Mouse (Mus musculus): Measurements from ENCODE around the gene Pcbp3. TPM values are rescaled to one million over a fixed set of nuclear protein-coding genes. Genes with fewer than 3 reads are reported as not detected.

The Pcbp3 gene
- polyA plus RNA-seq, 1 experiment from 2014 or later, result 67.9 TPM

DNA sequence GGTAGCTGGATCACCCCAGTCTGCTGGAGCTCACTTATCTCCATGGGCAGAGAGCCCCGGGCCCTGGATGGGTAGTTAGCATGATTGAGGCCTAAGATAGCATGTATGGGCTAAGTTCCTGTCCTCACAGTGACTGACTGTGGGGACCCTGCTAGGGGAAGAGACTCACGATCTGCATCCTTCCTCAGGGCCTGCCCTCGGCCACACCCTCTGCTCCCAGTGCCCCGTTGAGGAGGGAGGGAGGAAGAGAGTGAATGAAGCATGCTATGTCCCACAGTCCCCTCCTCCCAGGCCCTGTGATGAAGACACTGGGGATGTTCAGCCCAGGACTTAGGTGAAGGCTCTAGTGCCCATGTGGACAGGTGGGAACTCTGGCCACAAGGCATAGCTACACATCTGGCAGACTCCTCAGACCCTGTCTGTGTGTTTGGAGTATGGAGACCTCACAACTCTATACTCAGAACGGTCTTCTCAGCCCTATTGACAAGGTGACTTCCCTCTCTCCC, 237.4 kb downstream of the Pcbp3 start:
- Histone ChIP-seq H3K4me3 (no peak overlapping the region), H3K27ac (replicated peaks) (no peak overlapping the region), H3K4me2 (replicated peaks) (no peak overlapping the region), H3K27me3 (no peaks in the 10 kb centered on the region), H3K9ac (replicated peaks) (no peak overlapping the region), H3K4me1 (no peaks in the 10 kb centered on the region), H3K36me3 (no peaks in the 10 kb centered on the region), H3K9me3 (no peaks in the 10 kb centered on the region)
- 61% methylated on average over 5 of the region's 5 CpGs for WGBS
- ATAC-seq (ENCODE audit: low FRiP score, low read depth), result no peak

DNA sequence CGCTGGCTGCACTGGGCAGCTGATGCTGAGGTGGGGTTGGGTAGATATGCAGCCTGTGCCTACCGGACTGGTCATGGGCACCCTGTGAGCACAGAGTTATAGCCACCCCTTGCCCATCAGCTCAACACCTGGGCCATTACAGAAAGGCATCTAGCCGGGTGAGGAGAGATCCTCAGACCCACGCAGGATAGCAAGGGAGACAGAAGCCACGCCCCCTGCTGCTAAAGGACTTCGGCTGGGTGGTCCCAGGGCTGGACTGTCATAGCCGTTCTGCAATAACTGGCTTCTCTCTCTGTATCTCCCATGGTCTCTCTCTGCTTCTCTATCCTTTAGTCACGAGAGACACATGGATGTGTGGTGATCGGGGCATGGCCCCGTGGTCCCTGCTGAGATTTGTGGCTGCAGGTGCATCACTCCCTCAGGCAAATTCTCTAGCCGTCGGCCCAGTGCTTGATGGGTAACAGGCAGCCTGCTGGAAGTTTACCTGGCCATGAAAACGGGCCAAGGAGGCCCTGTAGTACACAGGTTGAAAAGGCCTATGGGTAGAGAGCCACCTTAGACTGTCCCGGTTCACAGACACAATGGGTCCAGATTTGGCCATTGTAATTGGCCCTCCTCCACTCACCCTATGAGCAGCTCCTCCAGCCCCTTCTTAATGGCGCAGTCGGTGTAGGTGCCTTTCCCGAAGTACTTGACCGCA, 238.8 kb downstream of the Pcbp3 start:
- no peak for ATAC-seq (ENCODE audit: low FRiP score, low read depth)
- Histone ChIP-seq H3K27ac (replicated peaks) (no peak overlapping the region), H3K4me1 (no peaks in the 10 kb centered on the region), H3K4me3 (no peak overlapping the region), H3K9ac (replicated peaks) (no peak overlapping the region), H3K36me3 (no peaks in the 10 kb centered on the region), H3K4me2 (replicated peaks) (no peak overlapping the region), H3K27me3 (no peaks in the 10 kb centered on the region), H3K9me3 (no peaks in the 10 kb centered on the region)
- WGBS, result 86% methylated on average over 18 of the region's 18 CpGs

DNA sequence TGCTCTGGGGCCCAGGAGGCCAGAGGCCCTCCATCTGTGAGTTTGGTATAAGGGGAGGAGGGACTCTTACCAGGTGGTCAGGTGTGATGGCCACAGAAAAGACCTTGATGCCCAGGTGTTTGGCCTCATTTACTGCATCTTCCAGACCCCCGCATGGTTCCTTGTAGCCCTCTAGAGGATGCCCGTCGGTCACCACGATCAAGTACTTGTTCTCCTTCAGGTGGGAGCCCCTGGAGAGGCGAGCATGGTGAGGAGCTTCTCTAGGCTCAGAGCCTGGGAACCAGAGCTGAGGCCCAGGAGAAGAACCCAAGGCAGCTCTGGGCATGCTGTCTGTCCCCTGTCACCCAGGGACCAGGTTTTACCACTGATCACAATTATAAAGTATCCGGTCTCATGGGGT, 239.9 kb downstream of the Pcbp3 start:
- Histone ChIP-seq H3K27ac (replicated peaks) (no peak overlapping the region), H3K36me3 (no peaks in the 10 kb centered on the region), H3K4me3 (no peak overlapping the region), H3K4me2 (replicated peaks) (no peak overlapping the region), H3K27me3 (no peaks in the 10 kb centered on the region), H3K4me1 (no peaks in the 10 kb centered on the region), H3K9me3 (no peaks in the 10 kb centered on the region), H3K9ac (replicated peaks) (no peak overlapping the region)
- 94% methylated on average over 6 of the region's 6 CpGs for WGBS
- no peak for ATAC-seq (ENCODE audit: low FRiP score, low read depth)

DNA sequence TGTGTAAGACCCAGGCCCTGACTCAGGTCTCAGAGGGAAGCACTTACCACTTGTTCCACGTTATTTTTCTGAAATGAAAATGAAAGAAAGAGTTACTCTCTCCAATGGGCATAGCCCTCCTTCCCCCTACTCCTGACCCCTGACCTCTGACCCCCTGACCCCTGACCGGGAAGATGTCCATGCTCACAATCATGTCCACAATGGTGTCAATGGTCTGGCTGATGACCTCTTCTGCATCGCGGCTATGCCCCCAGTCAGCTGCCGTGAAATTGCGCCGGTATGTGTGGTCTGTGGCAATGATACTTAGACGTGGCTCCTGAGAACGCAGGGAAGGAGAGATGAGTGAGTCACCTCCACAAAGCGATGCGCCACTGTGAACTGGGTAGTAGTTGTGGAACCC, 240.5 kb downstream of the Pcbp3 start:
- H3K4me1 ChIP-seq, result no peaks in the 10 kb centered on the region
- H3K27ac ChIP-seq (replicated peaks), result no peak overlapping the region
- H3K9ac ChIP-seq (replicated peaks), result no peak overlapping the region
- ATAC-seq (ENCODE audit: low FRiP score, low read depth), result no peak
- H3K4me2 ChIP-seq (replicated peaks), result no peak overlapping the region
- no peaks in the 10 kb centered on the region for H3K27me3 ChIP-seq
- 81% methylated on average over 11 of the region's 11 CpGs for WGBS
- no peak overlapping the region for H3K4me3 ChIP-seq
- H3K9me3 ChIP-seq, result no peaks in the 10 kb centered on the region
- H3K36me3 ChIP-seq, result no peaks in the 10 kb centered on the region

DNA sequence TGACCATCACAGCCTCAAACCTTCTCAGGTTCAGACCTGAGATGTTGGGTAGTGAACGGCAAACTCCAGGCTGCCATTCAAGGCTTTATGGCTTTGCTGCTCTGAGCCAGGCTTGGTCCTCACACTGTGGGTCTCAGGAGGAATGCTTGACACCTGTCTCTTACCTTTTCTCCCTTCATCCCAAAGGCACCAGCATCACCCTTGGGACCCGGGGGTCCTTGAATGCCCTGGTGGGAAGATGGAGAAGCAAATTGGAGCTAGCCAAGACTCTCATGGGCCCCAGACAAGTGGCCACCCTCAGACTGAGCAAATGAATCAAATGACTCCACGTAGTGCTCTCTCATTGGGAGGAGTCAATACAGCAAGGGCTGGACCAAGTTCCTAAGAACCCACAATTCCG, 244.1 kb downstream of the Pcbp3 start:
- 90% methylated on average over 4 of the region's 4 CpGs for WGBS
- Histone ChIP-seq H3K4me3 (no peak overlapping the region), H3K9ac (replicated peaks) (no peak overlapping the region), H3K9me3 (no peaks in the 10 kb centered on the region), H3K36me3 (no peaks in the 10 kb centered on the region), H3K27me3 (no peaks in the 10 kb centered on the region), H3K27ac (replicated peaks) (no peak overlapping the region), H3K4me2 (replicated peaks) (no peak overlapping the region), H3K4me1 (no peaks in the 10 kb centered on the region)
- ATAC-seq (ENCODE audit: low FRiP score, low read depth), result no peak

DNA sequence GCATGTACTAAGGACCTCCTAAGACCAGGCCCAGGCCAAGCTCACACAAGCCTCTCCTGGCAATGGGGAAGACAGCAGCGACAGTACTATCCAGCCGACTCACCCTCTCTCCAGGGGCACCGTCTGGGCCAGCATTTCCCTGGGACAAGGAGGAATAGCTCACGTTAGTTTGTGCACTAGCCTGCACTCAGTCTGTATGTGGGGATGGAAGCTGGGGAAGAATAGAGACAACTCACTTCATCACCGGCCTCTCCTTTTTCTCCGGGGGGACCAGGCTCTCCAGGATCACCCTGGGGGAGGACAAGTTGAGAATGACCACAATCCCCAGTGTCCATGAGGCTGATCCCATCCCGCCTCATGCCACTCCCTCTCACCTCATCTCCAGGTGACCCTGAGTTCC, 244.7 kb downstream of the Pcbp3 start:
- Histone ChIP-seq H3K4me1 (no peaks in the 10 kb centered on the region), H3K4me2 (replicated peaks) (no peak overlapping the region), H3K9ac (replicated peaks) (no peak overlapping the region), H3K4me3 (no peak overlapping the region), H3K36me3 (no peaks in the 10 kb centered on the region), H3K27me3 (no peaks in the 10 kb centered on the region), H3K9me3 (no peaks in the 10 kb centered on the region), H3K27ac (replicated peaks) (no peak overlapping the region)
- no peak for ATAC-seq (ENCODE audit: low FRiP score, low read depth)
- WGBS, result 95% methylated on average over 7 of the region's 7 CpGs

DNA sequence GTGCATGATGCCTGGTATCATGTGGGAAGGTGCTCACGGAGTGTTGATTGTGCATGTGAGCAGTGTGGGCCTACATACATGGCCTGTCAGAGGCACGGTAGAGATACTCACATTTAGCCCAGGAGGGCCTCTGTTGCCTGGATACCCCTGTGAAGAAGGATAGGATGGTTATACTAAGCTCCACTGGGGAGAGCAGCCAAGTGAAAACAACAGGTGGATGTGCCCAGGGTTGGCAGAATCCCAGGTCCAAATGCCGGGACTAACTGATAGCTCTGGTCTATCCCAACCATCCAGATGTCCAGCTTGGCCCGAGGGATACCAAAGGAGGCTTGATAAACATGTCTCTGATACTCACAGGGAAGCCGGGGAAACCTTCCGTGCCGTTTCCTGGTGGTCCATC, 247.4 kb downstream of the Pcbp3 start:
- no peak for ATAC-seq (ENCODE audit: low FRiP score, low read depth)
- H3K9ac ChIP-seq (replicated peaks), result no peak overlapping the region
- WGBS, result 86% methylated on average over 7 of the region's 7 CpGs
- H3K27ac ChIP-seq (replicated peaks), result no peak overlapping the region
- no peak overlapping the region for H3K4me2 ChIP-seq (replicated peaks)
- H3K36me3 ChIP-seq, result no peaks in the 10 kb centered on the region
- H3K27me3 ChIP-seq, result no peaks in the 10 kb centered on the region
- H3K9me3 ChIP-seq, result no peaks in the 10 kb centered on the region
- H3K4me1 ChIP-seq, result no peaks in the 10 kb centered on the region
- H3K4me3 ChIP-seq, result no peak overlapping the region

DNA sequence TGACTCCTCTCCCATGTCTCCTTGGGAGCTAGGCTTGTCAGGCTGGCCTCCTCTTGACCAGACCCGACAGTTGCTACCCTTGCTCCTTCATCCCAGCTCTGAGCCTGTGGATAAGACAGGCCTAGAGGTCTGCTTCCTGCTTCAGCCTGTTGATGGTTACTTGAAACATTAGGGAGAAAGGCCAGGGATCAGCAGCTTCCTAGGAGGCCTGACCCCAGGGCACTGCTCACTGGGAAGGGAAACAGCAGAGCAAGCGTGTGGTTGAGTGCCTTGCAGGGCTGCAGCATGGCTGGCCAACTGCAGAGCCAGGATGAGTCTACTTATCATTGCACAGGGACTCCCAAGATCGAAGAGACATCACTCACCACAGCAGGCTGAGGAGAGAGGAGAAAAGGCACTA, 249.2 kb downstream of the Pcbp3 start:
- no peaks in the 10 kb centered on the region for H3K4me1 ChIP-seq
- H3K4me2 ChIP-seq (replicated peaks), result no peak overlapping the region
- no peak overlapping the region for H3K27ac ChIP-seq (replicated peaks)
- no peaks in the 10 kb centered on the region for H3K36me3 ChIP-seq
- no peak overlapping the region for H3K4me3 ChIP-seq
- no peaks in the 10 kb centered on the region for H3K9me3 ChIP-seq
- no peak overlapping the region for H3K9ac ChIP-seq (replicated peaks)
- ATAC-seq (ENCODE audit: low FRiP score, low read depth), result no peak
- 85% methylated on average over 3 of the region's 3 CpGs for WGBS
- no peaks in the 10 kb centered on the region for H3K27me3 ChIP-seq

Other genes with a start within 250 kb of the Pcbp3 start
- 25.8 and 33.3 TPM in 2 replicates for gene Col6a1, start 235.7 kb downstream of the Pcbp3 start, polyA plus RNA-seq (2016; fragmentation: Nextera tagmentation; extraction: Ambion mirVana)
- 32.7 and 33.6 TPM in 2 replicates for gene Slc19a1, start 70.4 kb upstream of the Pcbp3 start, polyA plus RNA-seq (2016; fragmentation: Nextera tagmentation; extraction: Ambion mirVana)
- 89.2 and 90.0 TPM in 2 replicates for gene Col18a1, start 204.7 kb upstream of the Pcbp3 start, polyA plus RNA-seq (2016; fragmentation: Nextera tagmentation; extraction: Ambion mirVana)

Data from midbrain, embryonic 12.5 days (tissue).